Mouse (Mus musculus): ENCODE measurements around the gene Ruvbl2.

GRCm38 (mm10) chr7:45463987-45464778, 26.3 kb upstream of the Ruvbl2 start:
- no peak for TF ChIP-seq USF1 (IDR thresholded peaks at IDR 0.05; ENCODE audit: low read depth)
- no peak for TF ChIP-seq CTCF (IDR thresholded peaks at IDR 0.05; ENCODE audit: control insufficient read depth, insufficient read depth, insufficient read length)
- TF ChIP-seq MAX (IDR thresholded peaks at IDR 0.05) = no peak
- TF ChIP-seq MYOD1 (IDR thresholded peaks at IDR 0.05; ENCODE audit: control insufficient read depth, insufficient read length, low read depth) = no peak
- TF ChIP-seq CEBPB (IDR thresholded peaks at IDR 0.05; ENCODE audit: low read depth) = no peak
- TF ChIP-seq FOSL1 (IDR thresholded peaks at IDR 0.05; ENCODE audit: insufficient read depth, low read length, poor library complexity, severe bottlenecking) = no peak
- no peak for TF ChIP-seq MYOG (IDR thresholded peaks at IDR 0.05; ENCODE audit: control insufficient read depth, extremely low read depth, insufficient read length)

Data from C2C12 (cell line).